Mouse (Mus musculus) heart, postnatal 0 days (tissue): ENCODE data around the gene Gprc5a.

Source experiments
- CTCF ChIP-seq: IDR thresholded peaks from 2 replicates; pipeline ENCODE4 v1.5.1; 2016; ENCODE audit warnings: antibody characterized with exemption, control low read depth, low read depth
- EP300 ChIP-seq: IDR thresholded peaks from 2 replicates; pipeline ENCODE4 v1.6.1; 2016; ENCODE audit warnings: antibody characterized with exemption, low read depth

DNA sequence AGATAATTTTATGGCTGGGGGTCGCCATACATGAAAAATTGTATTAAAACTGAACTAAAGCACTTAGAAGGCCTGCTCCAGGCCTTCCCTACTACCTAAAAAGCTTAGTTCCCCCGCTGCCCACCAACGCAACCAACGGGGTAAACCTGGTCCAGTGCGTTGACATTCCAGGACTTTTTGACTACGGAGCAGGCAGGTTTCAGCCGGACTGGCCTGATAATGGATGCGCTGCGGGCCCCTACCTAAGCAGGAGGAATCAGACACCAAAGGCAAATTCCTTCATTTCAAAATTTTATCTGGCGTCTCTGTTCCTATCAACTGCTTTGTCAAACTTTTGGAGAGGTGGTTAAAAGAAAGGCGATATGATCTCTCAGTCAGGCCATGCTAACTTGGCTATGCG lies 830 bp upstream of the Gprc5a start:
- no peak for TF ChIP-seq CTCF
- no peak for TF ChIP-seq EP300
